Mouse (Mus musculus) thymus, adult 2 months (tissue): ENCODE results near the gene B4galt1.

Experiments used
- CTCF ChIP-seq: fragments of 200-500 bp; IDR thresholded peaks from 2 replicates; pipeline ENCODE4 v1.5.1; 2012; ENCODE audit warnings: mild to moderate bottlenecking, control low read depth, low read length, moderate library complexity, borderline replicate concordance; ENCODE audit not compliant: control insufficient read depth, poor library complexity, insufficient read depth; ENCODE audit errors: extremely low read depth
- POLR2A ChIP-seq: fragments of 200-500 bp; IDR thresholded peaks from 2 replicates; pipeline ENCODE4 v1.6.1; 2012; ENCODE audit warnings: mild to moderate bottlenecking, low read length, control low read depth, moderate library complexity; ENCODE audit not compliant: control insufficient read depth, poor library complexity, insufficient read depth; ENCODE audit errors: extremely low read depth

- TF ChIP-seq CTCF (no peak), POLR2A (no peak)
Measured at GRCm38 (mm10) chr4:40874151-40874600, 20.4 kb upstream of the B4galt1 start.
